Mouse (Mus musculus) left cerebral cortex, adult 8-10 months (tissue): ENCODE results near the gene Psmb4. TPM values are rescaled to one million over a fixed set of nuclear protein-coding genes. Genes with fewer than 3 reads are reported as not detected.
"Not testable (repeated sequence)": the region's sequence is repeated elsewhere in the genome, so short reads cannot be mapped to it uniquely, and the experiment has no call there.

Source experiments
- DNase-seq, 2 experiments: peaks; one replicate each; pipeline ENCODE4 v3.0.0; 2022; ENCODE audit warnings: low spot score in 2 of 2
- total RNA-seq, 4 experiments: library from RNA; stranded (reverse); gene quantifications; 2 replicates each; pipeline ENCODE4 v1.2.4; 2022

Gene Psmb4
- total RNA-seq, 4 experiments from 2014 or later: 239 to 284 (median 263) TPM

GRCm38 (mm10) chr3:94906482-94906881 is 19.7 kb upstream of the Psmb4 start:
- DNase-seq: no peak

GRCm38 (mm10) chr3:94904759-94905158 is 18.0 kb upstream of the Psmb4 start:
- not testable (repeated sequence) for DNase-seq

DNA sequence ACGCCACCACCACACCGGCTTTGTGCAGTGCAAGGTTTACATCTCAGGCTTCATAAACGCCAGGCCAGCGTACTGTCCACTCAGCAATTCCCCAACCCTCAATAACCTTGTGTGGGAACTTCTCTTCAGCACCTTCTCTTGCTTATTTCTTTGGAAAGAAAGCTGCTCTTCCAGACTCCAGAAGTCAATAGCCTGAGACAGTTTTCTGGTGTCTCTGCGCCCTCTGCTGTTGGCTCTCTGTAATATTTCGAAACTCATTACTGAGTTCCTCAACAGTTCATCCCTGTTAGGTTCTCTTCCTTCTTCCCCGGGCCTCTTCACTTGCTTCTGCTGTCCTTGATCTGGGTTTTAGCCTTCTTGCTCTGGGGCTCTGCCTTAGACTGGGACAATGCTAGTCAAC is 16.0 kb upstream of the Psmb4 start:
- no peak for DNase-seq

DNA sequence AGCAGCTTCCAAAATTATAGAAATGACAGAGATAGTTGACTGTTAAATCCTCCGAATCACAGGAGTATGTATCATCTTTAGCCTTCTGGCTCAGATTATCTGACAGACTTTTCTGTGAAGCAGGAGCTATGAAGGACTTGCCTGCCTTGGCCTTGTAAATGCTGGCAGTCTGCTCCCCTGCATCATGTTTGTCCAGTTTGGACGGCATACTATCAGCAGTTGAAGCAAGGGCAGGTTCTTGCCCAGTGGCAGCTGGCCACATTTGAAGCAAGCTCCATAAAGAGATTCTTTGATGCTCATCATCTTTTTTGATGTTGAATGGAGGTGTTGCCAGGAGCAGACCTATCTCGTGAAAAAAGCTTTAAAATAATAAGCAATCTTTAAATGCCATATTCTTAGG is 7.3 kb upstream of the Psmb4 start:
- DNase-seq: no peak

DNA sequence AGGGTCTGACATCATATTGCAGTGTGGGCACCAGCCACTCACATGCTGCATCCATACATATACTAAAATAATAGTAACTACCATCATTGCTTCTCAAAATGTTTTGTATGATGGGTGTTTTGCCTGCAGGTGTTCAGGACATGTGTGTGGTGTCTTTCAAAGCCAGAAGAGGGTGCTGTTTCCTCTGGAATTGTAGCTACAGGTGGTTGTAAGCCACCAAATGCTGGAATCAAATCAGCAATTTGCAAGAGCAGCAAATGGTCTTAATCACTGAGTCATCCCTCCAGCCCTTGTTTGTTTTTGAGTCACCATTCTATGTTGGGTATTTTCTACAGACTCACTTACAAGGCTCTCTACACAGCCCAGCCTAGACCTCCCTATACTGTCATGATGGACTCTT is 1.8 kb upstream of the Psmb4 start:
- DNase-seq: no peak

GRCm38 (mm10) chr3:94882579-94882978 is 4.2 kb downstream of the Psmb4 start:
- DNase-seq: no peak

DNA sequence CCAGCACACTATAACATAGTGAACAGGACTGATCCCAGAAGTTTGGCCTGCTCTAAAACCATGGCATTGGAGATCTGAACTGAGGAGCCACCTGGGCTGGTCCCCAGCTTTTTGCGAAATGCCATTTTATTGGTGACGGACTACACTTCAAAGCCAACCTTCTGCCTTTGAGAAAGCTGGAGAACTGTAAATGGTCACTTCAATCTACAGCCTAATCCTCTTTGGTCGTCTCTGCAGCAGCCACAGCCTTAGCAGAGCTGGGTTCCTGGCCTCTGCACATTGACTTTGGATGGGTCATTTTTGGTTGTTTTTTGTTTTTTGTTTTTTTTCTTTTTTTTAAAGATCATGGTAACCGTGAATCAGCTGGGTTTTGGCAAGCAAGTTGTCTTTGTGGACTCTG is 4.9 kb downstream of the Psmb4 start:
- DNase-seq: no peak

DNA sequence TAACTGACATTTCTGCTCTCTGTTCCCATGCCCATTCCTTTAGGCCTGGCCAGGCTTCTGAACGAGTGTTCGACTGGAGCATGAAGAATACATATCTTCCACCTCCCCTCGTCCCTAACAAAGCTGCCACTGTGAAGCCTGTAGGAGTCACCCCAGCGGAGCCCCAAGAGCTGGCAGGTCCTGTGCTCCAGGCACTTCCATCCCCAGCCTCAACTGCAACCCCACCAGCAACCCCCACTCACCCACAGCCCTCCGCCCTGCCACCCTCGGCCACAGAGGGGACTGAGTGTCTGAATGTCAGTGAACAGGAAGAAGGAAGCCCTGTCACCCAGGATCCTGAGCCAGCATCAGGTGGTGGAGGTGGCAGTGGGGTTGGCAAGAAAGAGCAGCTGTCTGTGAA is 8.1 kb downstream of the Psmb4 start:
- no peak for DNase-seq

GRCm38 (mm10) chr3:94869011-94869410 is 17.8 kb downstream of the Psmb4 start:
- DNase-seq: no peak

- DNase-seq: no peak
Observed at GRCm38 (mm10) chr3:94859471-94859870, 27.3 kb downstream of the Psmb4 start.

DNA sequence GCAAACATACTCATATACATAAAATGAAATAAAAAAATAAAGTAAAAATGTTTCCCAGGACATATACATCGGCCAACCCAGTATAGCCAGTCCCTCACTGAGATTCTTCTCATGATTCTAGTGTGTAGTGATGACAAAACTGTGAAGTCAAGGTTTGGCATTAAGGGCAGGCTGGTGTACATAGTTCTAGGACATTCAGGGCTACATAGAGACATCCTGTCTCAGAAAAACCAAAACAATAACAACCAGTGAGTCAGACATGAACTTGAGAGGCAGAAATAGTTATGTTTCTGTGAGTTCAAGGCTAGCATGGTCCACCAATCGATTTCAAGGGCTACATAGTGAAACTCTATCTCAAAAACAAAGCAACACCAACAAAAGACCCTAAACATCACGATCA is 34.5 kb downstream of the Psmb4 start:
- no peak for DNase-seq

DNA sequence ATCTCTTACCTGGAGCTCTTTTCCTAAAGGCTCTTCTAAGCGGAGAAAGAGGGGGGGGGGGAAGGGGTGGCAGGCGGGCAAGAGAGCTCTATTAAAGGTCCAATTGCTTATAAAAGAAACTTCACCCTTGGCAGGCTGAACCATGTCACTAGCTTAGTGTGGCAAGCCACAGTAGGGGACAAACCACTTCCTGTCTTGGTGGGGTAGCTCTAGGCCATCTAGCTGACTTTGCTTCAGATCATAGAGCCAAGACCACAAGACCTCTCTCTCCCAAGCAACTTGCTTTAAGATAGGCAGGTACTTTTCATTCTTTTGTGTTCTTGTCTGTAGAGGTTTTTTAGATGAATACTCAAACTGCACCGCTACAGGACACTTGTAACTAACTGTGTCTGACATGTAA is 35.0 kb downstream of the Psmb4 start:
- no peak for DNase-seq

DNA sequence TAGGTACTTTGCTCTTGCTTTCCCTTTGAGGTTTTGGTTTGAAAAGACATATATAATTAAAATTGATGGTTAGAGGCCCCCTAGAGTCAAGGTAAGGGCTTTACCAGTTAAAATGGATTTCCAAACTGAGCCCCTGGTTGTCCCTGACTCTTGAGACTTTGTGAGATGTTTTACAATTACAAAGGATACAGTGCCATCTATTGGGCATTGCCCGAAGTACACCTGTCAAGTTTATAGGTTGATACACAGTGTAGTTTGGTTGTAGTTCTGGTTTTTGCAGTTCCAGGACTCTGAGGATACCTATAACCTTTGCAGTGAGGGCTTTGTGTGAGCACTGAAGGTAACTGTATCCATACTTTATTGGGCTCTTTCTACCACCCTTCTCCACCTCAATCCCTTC is 37.4 kb downstream of the Psmb4 start:
- no peak for DNase-seq

- no peak for DNase-seq
Observed at GRCm38 (mm10) chr3:94847382-94847781, 39.4 kb downstream of the Psmb4 start.

DNA sequence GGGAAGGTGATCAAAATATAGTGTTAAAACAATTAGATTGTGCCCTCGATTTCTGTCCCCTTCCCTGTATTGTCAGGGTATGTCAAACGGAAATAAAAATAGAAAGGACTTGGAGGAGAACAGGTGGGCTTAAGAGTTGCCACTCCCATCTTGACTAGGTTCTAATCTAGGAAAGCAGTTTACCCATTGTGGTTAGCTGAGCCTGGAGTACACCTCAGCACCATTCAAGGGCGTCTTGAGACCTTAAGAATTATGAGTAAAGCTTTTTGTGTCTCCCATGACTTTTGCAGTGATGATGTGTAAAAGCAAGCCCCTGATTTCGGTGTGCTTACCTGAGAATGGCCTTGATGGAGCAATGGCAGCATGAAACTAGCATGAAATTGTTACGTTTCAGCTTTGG is 47.7 kb downstream of the Psmb4 start:
- DNase-seq: no peak

GRCm38 (mm10) chr3:94838631-94839030 is 48.1 kb downstream of the Psmb4 start:
- DNase-seq: no peak

DNA sequence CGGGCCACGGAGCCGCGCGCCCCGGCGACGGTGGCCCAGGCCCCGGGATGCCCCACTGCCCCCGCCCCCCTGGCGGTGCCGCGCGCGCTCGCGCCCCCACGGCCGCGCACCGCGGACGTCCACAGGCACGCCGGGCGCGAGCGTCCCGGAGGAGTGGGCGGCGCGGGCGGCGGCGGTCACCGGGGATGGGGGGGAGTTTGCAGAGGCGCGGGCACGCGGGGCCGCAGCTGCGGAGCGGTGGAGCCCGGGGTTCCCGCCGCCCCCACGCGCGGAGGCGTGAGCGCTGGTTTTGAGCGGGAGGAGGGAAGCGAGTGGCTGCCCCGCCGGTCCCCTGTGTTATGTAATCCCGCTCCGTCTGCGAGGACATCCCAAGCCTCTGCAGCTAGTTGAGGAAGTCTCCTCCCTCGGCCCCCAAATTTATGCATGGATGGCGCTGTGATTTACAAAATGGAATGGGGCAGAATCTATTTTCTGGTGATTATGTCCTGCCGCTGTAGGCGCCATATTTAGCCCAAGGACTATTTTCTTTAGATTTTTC is 48.7 kb downstream of the Psmb4 start:
- DNase-seq: peak; percentile 72 to 92

GRCm38 (mm10) chr3:94837183-94837890 is 49.4 kb downstream of the Psmb4 start, which contains the start of gene Pogz:
TSS of gene Pogz (plus strand) at chr3:94837567.
- DNase-seq: peak; percentile 80 to 96

GRCm38 (mm10) chr3:94835396-94835795 is 51.4 kb downstream of the Psmb4 start:
- DNase-seq: no peak
